Mouse (Mus musculus) liver, adult 10 weeks (tissue): ENCODE measurements around the gene Pstk. TPM values are rescaled to one million over a fixed set of nuclear protein-coding genes. Genes with fewer than 3 reads are reported as not detected.

Experiments
- polyA plus RNA-seq: library from polyadenylated mRNA; stranded (reverse); fragments of 350-450 nt; fragmentation: Illumina TruSeq; extraction: RNeasy Lipid Tissue Mini Kit (QIAGEN cat#74804); gene quantifications from one replicate; pipeline ENCODE4 v1.2.3, GENCODE M21; 2014; ENCODE audit warnings: low read depth, low replicate concordance

The Pstk gene
- 19.0 TPM for polyA plus RNA-seq

DNA sequence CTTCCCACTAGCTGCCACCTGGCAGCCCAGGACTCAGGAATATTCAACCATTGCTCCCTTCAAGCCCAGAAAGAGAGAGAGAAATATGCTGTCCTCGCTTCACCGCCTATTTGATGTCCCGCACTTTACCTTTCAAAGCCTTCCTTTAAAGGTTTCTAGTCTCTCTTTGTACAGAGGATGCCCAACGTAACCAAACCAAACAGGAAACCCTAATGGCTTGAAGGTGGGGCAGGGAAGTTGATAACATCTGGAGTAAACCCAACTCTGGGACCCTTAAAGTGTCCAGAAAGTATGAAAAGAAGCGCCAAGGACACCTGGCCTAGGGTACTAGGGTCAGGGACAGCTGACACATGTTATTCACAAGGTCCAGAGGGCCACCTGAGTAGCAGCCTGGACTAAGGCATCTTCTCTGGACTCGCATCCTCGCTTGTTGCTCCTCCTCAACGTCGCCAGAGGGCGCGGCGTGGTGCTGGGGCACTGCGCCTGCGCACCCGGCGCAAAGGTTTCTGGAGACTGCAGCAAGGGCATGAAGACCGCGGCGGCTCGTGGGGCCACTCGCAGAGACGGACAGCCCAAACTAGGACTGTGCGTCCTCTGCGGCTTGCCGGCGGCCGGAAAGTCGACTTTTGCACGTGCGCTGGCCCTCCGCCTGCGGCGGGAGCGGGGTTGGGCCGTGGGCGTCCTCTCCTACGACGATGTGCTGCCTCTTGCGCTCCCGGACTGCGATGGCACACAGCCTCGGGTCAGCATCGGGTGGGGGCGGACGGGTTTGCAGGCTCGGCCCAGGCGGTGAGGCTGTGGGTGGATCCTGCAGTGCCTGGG, at the start of gene Pstk:
Gene Pstk (plus strand): TSS at position 494 of the 822 bp plus-strand sequence.

GRCm38 (mm10) chr7:131322192-131322591, 48.7 kb upstream of the Pstk start, which contains the start of gene Cuzd1:
Cuzd1 (minus strand) TSS chr7:131322292.

GRCm38 (mm10) chr7:131329416-131329815, 41.5 kb upstream of the Pstk start, which contains the start of gene Fam24b:
Fam24b (minus strand) TSS chr7:131329516.

DNA sequence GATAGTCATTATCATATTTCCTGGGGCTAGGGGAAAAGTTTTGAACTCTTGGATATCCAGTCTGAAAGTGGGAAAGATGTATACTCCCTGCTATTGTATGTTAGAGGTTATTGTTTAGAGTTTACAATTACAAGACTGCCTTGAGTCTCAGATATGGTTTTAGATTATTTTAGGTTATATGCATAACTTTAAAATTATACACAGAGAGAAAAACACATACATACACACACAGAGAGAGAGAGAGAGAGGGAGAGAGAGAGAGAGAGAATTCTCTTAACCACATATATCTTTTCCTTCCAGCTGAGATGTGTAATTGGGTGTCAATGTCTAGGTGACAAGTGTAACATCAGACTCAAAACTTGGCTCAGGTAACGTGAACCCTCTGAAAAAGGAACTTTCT, 37.4 kb upstream of the Pstk start, which contains the start of gene Fam24a:
Gene Fam24a (plus strand): TSS at position 301 of the 400 bp plus-strand sequence.

DNA sequence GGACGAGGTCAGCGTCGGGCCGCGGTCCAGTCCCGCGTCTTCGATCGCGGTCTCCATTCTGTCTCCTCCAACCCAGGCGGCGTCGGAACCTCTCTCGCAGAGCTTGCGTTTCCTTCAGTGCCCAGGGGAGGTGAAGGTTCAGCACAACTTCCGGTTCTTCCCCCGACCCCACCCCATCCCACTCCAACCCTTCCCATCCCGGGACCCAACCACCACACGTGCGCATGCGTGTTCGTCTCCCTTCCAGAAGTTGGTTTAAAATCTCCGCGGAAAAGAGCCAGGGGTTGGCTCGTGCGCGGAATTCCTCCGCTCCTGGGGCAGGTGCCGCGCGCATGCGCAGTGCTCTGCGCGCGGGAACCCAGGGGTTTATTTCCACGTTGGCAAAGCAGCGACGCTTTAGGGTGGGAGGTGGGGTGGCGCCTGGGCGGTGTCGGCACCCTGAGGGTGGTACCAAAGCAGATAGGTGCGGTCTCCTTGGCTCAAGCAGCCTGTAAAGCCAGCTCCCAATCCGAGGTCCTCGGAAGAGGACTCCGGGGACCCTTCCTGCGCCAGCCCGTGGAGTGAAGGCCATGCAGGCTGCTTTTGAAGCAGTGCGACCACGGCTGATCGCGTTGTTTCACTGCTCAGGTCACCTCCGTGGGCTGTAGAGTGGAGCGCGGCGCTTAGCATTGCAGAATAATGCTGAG, 8.2 kb upstream of the Pstk start, which contains the start of gene 2310057M21Rik:
Gene 2310057M21Rik (minus strand): TSS at position 145 of the 686 bp plus-strand sequence.

GRCm38 (mm10) chr7:131410416-131411058, 39.6 kb downstream of the Pstk start, which contains the start of the genes Ikzf5 and Acadsb:
Ikzf5 (minus strand) TSS chr7:131410521.
Acadsb (plus strand) TSS chr7:131410601.

Other genes with a start within 250 kb of the Pstk start
- gene 4933402N03Rik, start 224.8 kb upstream of the Pstk start, polyA plus RNA-seq: not detected
- not detected for gene 5430419D17Rik, start 196.7 kb upstream of the Pstk start, polyA plus RNA-seq
- gene Cuzd1, start 48.8 kb upstream of the Pstk start, polyA plus RNA-seq: not detected
- not detected for gene Fam24b, start 41.6 kb upstream of the Pstk start, polyA plus RNA-seq
- gene Fam24a, start 37.3 kb upstream of the Pstk start, polyA plus RNA-seq: not detected
- 1.7 TPM for gene 2310057M21Rik, start 8.4 kb upstream of the Pstk start, polyA plus RNA-seq
- 8.8 TPM for gene Ikzf5, start 39.4 kb downstream of the Pstk start, polyA plus RNA-seq
- gene Acadsb, start 39.5 kb downstream of the Pstk start, polyA plus RNA-seq: 305 TPM
- gene Hmx3, start 171.7 kb downstream of the Pstk start, polyA plus RNA-seq: not detected
- gene Hmx2, start 177.6 kb downstream of the Pstk start, polyA plus RNA-seq: not detected
- gene Bub3, start 189.1 kb downstream of the Pstk start, polyA plus RNA-seq: 11.5 TPM